Mouse (Mus musculus) CD4-positive, CD25-positive, alpha-beta regulatory T cell, adult 2 months (primary cell): ENCODE data around the gene Vamp2.

Experiments
- DNase-seq: peaks from one replicate; pipeline ENCODE4 v3.0.0-alpha.2; 2012; ENCODE audit warnings: low read depth, low spot score

The Vamp2 gene

GRCm38 (mm10) chr11:69099177-69099914, 11.1 kb downstream of the Vamp2 start:
- no peak for DNase-seq

- DNase-seq: peak; percentile 97
Measured at GRCm38 (mm10) chr11:69099915-69100345, 11.6 kb downstream of the Vamp2 start.

- no peak for DNase-seq
Measured at GRCm38 (mm10) chr11:69100639-69101360, 12.5 kb downstream of the Vamp2 start.

- DNase-seq: peak; percentile 12
Measured at GRCm38 (mm10) chr11:69101604-69102402, 13.5 kb downstream of the Vamp2 start.

GRCm38 (mm10) chr11:69102403-69102725, 14.1 kb downstream of the Vamp2 start:
- peak; percentile 11 for DNase-seq

- DNase-seq: no peak
Measured at GRCm38 (mm10) chr11:69103121-69103520, 14.8 kb downstream of the Vamp2 start.

GRCm38 (mm10) chr11:69103531-69104435, 15.5 kb downstream of the Vamp2 start:
- peak; percentile 4 for DNase-seq

GRCm38 (mm10) chr11:69104487-69104886, 16.2 kb downstream of the Vamp2 start:
- no peak for DNase-seq

GRCm38 (mm10) chr11:69105227-69105626, 16.9 kb downstream of the Vamp2 start:
- DNase-seq: no peak

- no peak for DNase-seq
Measured at GRCm38 (mm10) chr11:69105796-69106195, 17.5 kb downstream of the Vamp2 start.

GRCm38 (mm10) chr11:69106299-69106698, 18.0 kb downstream of the Vamp2 start:
- DNase-seq: no peak

GRCm38 (mm10) chr11:69106842-69107241, 18.6 kb downstream of the Vamp2 start:
- no peak for DNase-seq

- DNase-seq: no peak
Measured at GRCm38 (mm10) chr11:69107676-69108075, 19.4 kb downstream of the Vamp2 start.

- DNase-seq: no peak
Measured at GRCm38 (mm10) chr11:69108223-69108622, 19.9 kb downstream of the Vamp2 start.

- DNase-seq: no peak
Measured at GRCm38 (mm10) chr11:69109032-69109900, 21.0 kb downstream of the Vamp2 start.

- peak; percentile 88 for DNase-seq
Measured at GRCm38 (mm10) chr11:69110319-69111046, 22.2 kb downstream of the Vamp2 start.

- no peak for DNase-seq
Measured at GRCm38 (mm10) chr11:69111051-69111810, 22.9 kb downstream of the Vamp2 start.

- DNase-seq: no peak
Measured at GRCm38 (mm10) chr11:69111865-69112264, 23.6 kb downstream of the Vamp2 start.

GRCm38 (mm10) chr11:69114018-69114417, 25.7 kb downstream of the Vamp2 start:
- no peak for DNase-seq
